Mouse (Mus musculus): ENCODE measurements at regions not wholly inside any gene's neighbourhood (a gene's known extent, or its start where the extent isn't known, plus 50 kb on each side); places are given as distances from the start of the nearest gene placed in this dataset.

DNA sequence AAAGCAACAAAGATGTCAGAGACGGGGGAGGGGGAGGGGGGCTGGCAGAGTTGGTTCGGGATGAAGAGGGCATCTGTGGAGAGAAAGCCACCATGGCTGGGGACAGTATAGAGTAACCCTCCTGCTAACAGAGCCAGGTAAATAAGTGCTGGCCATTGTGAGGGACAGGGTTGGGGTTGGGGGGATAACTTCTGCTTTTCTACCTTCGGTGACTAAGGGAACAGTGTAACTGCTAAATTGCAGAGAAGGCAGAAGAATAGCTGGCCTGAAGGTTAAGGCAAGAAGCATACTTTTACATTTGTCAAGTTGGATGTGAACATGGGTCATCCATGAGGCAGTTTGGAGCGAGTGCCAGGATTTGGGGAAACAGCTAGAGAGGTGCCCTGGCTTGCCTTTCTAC, 395.1 kb downstream of the H2al1j start:
- no peak for TF ChIP-seq CTCF (IDR thresholded peaks at IDR 0.05; ENCODE audit: insufficient read depth, low read depth, low read length)
- no peak for TF ChIP-seq POLR2A (IDR thresholded peaks at IDR 0.05; ENCODE audit: insufficient read depth, low read depth, low read length)
